Mouse (Mus musculus) heart, adult 2 months (tissue): Measurements from ENCODE around the gene Snx22.

ENCODE experiments used
- CTCF ChIP-seq: fragments of 200-600 bp; IDR thresholded peaks from 2 replicates; pipeline ENCODE4 v1.8.1; 2022; ENCODE audit warnings: antibody characterized with exemption, mild to moderate bottlenecking, moderate library complexity
- EP300 ChIP-seq: fragments of 200-500 bp; IDR thresholded peaks from 2 replicates; pipeline ENCODE4 v1.6.1; 2011; ENCODE audit warnings: low read depth, low read length, control low read depth; ENCODE audit not compliant: insufficient read depth
- POLR2A ChIP-seq: fragments of 200-500 bp; IDR thresholded peaks from 2 replicates; pipeline ENCODE4 v1.6.1; 2011; ENCODE audit warnings: mild to moderate bottlenecking, low read depth, low read length, control low read depth; ENCODE audit not compliant: insufficient read depth

GRCm38 (mm10) chr9:66110611-66111379 is 41.3 kb upstream of the Snx22 start:
- TF ChIP-seq POLR2A (no peak), CTCF (no peak), EP300 (no peak)
